Mouse (Mus musculus): ENCODE data around the gene Gm10717. TPM values are rescaled to one million over a fixed set of nuclear protein-coding genes. Genes with fewer than 3 reads are reported as not detected.

Gene Gm10717
- 0.46 and 3.5 TPM in 2 replicates for polyA plus RNA-seq (2012; ENCODE audit: low replicate concordance)

GRCm38 (mm10) chr9:3024912-3025467 is at the start of gene Gm10717:
Gene Gm10717, plus strand, starts transcription at chr9:3025417.

GRCm38 (mm10) chr9:3000445-3000972 is 24.7 kb upstream of the Gm10717 start, which contains the start of gene Gm10722:
Gene Gm10722, plus strand, starts transcription at chr9:3000922.

GRCm38 (mm10) chr9:3002794-3003396 is 22.3 kb upstream of the Gm10717 start, which contains the start of gene Gm11168:
Gene Gm11168, plus strand, starts transcription at chr9:3003346.

GRCm38 (mm10) chr9:3012733-3013279 is 12.4 kb upstream of the Gm10717 start, which contains the start of gene Gm10721:
Gene Gm10721, plus strand, starts transcription at chr9:3013140.

GRCm38 (mm10) chr9:3015354-3015753 is 9.9 kb upstream of the Gm10717 start, which contains the start of gene Gm10720:
Gene Gm10720, plus strand, starts transcription at chr9:3015654.

GRCm38 (mm10) chr9:3017108-3017507 is 8.1 kb upstream of the Gm10717 start, which contains the start of gene Gm10719:
Gene Gm10719, plus strand, starts transcription at chr9:3017408.

GRCm38 (mm10) chr9:3023312-3023984 is 1.8 kb upstream of the Gm10717 start, which contains the start of gene Gm10718:
Gene Gm10718, plus strand, starts transcription at chr9:3023547.

GRCm38 (mm10) chr9:3034299-3034698 is 9.1 kb downstream of the Gm10717 start, which contains the start of gene Gm17535:
Gene Gm17535, plus strand, starts transcription at chr9:3034599.

GRCm38 (mm10) chr9:3036577-3036976 is 11.4 kb downstream of the Gm10717 start, which contains the start of gene Gm10715:
Gene Gm10715, plus strand, starts transcription at chr9:3036877.

Other genes with a start within 250 kb of the Gm10717 start
- 1.4 TPM in 1 of 2 replicates, not detected in the other for gene Gm10722, start 24.5 kb upstream of the Gm10717 start, polyA plus RNA-seq (2012; ENCODE audit: low replicate concordance)
- gene Gm11168, start 22.1 kb upstream of the Gm10717 start, polyA plus RNA-seq (2012; ENCODE audit: low replicate concordance): 1.3 TPM in 1 of 2 replicates, not detected in the other
- 0.55 and 3.4 TPM in 2 replicates for gene Gm10721, start 12.3 kb upstream of the Gm10717 start, polyA plus RNA-seq (2012; ENCODE audit: low replicate concordance)
- gene Gm10720, start 9.8 kb upstream of the Gm10717 start, polyA plus RNA-seq (2012; ENCODE audit: low replicate concordance): not detected in 2 replicates
- gene Gm10719, start 8.0 kb upstream of the Gm10717 start, polyA plus RNA-seq (2012; ENCODE audit: low replicate concordance): 1.6 and 15.1 TPM in 2 replicates
- gene Gm10718, start 1.9 kb upstream of the Gm10717 start, polyA plus RNA-seq (2012; ENCODE audit: low replicate concordance): 3.6 and 28.4 TPM in 2 replicates
- gene Gm17535, start 9.2 kb downstream of the Gm10717 start, polyA plus RNA-seq (2012; ENCODE audit: low replicate concordance): 0.35 TPM in 1 of 2 replicates, not detected in the other
- gene Gm10715, start 11.5 kb downstream of the Gm10717 start, polyA plus RNA-seq (2012; ENCODE audit: low replicate concordance): not detected in 2 replicates